Mouse (Mus musculus): ENCODE measurements around the gene Best1.

Gene Best1

DNA sequence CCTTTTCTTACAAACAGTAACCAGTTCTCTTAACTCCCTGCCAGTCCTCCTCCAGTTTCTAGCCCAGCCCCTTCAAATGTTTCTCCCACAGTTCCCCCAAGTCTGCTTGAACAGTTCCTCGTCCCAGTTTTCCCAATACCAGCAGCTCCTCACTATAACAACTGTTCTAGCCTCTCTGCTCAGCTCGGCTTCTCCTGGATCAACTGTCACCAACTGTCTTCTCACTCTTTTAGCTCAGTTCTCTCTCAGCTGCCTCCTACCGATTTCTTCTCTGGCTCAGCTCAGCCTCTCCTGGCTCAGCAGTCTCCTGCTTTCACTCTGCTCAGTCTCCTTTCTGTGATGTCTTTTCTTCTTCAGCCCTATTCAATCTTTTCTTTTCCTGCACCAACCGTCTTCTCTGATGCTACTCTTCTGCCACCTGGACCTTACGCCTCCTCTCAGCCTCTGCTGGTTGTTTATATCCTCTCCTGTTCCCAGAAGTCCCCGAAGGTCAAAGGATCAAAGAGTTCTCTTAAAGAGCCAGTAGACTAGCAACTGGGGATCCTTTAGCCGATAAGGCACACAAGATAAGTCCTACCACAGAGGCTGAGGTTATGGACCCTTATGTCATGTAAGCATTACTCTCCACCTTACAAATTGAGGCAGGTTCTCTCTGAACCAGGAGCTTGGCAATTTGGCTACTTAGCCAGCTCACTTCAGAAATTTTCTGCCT, 37.1 kb downstream of the Best1 start:
- no peak for DNase-seq (ENCODE audit: low spot score in 2 of 2)

- DNase-seq (ENCODE audit: low spot score in 2 of 2), result no peak
Observed at GRCm38 (mm10) chr19:9960769-9961168, 40.7 kb downstream of the Best1 start.

DNA sequence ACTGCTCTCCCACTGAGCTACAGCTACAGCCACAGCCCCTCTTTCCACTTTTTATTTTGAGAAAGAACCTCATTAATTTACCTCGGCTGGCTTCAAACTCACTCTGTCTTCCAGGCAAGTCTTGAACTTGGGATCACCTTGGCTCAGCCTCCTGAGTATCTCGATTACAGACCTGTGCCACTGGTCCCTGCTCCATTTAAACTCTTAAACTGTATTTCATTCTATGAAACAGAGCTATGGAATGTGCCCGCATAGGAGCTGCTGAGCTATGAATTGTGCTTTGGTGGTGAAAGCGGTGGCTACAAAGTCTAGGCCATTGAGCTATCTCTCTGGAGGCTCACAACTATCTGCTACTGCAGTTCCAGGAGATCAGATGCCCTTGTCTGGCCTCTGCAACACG, 43.5 kb downstream of the Best1 start:
- DNase-seq (ENCODE audit: low spot score in 2 of 2), result no peak

DNA sequence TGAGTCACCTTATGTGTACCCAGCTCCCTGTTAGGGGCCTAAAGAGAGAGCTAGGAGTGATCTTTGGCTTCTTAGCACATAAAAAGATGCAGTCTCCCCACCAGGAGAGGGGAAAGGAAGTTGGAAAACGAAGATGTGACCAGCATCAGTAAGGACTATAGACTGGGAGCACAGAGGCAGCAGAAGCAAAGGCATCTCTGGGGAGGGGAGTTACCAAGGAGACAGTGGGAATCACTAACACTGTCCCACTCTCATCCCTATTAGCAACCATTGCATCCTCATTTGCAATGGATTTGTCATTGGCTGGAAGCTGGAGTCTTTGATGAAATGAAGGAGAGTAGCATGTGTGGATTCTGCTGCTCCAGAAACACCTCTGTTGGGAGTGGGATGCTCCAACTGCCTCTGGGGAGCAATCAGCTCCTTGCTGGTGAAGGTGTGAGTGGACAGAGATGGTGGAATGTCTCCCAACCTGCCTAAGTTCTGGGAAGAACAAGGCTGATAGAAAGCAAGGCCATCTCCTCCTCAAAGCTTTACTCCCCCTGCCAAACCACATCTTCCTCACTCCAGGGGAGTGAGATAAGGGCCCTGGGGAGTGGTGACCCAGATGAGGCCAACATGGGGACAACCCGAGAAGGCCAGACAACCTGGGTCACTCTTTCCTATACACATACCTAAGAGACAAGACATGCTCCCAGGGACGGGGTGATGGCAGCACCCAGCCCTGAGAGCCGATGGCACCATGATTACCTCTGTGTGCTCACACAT, 44.6 kb downstream of the Best1 start:
- DNase-seq (ENCODE audit: low spot score in 2 of 2), result no peak

DNA sequence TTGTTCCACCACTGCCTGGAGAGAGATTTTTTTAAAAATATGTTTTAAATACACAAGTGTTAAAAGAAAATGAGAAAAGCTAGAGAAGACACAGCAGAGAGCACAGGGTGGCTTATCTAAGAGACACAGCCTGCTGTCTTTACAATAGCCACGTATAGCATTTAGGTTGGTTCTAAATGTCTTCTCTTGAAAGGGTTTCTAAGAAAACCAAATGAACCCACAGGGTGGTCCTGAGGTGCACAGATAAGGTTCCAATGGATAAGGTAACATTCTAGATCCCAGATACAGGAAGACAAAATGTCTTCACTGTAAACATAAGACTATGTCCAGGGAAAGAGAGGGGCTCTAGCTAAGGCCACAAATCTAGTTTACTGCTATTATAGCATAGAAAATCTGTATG, 46.0 kb downstream of the Best1 start:
- no peak for DNase-seq (ENCODE audit: low spot score in 2 of 2)

- DNase-seq (ENCODE audit: low spot score in 2 of 2), result peak in 1 of 2 experiments; percentile 28
Observed at GRCm38 (mm10) chr19:9954811-9955202, 46.6 kb downstream of the Best1 start.

- DNase-seq (ENCODE audit: low spot score in 2 of 2), result peak in 1 of 2 experiments; percentile 31
Observed at GRCm38 (mm10) chr19:9954055-9954810, 47.2 kb downstream of the Best1 start.

- no peak for DNase-seq (ENCODE audit: low spot score in 2 of 2)
Observed at GRCm38 (mm10) chr19:9952912-9953311, 48.5 kb downstream of the Best1 start.

- DNase-seq (ENCODE audit: low spot score in 2 of 2), result no peak
Observed at GRCm38 (mm10) chr19:9952390-9952789, 49.0 kb downstream of the Best1 start.

DNA sequence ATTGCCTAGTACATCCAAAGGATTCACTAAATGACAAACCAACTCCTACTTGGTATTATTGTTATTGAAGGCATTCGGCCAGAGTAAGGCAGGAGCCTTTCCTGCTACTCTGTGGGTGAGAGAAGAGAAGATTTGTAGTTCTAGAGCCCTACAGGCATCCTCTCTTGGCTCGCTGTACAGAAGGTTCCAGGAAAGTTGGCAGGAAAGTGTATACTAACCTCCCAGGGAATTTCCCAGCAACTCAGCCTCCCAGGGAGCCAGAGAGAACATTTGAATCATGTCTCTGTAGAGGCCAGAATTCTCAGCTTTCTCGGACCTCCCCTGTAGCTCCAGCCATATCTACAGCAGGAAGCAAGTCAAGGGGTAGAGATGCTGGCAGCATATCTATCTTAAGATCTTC, 54.4 kb downstream of the Best1 start:
- no peak for DNase-seq (ENCODE audit: low spot score in 2 of 2)

- no peak for DNase-seq (ENCODE audit: low spot score in 2 of 2)
Observed at GRCm38 (mm10) chr19:9945800-9946564, 55.5 kb downstream of the Best1 start.

- peak in 1 of 2 experiments; percentile 40 for DNase-seq (ENCODE audit: low spot score in 2 of 2)
Observed at GRCm38 (mm10) chr19:9942539-9943533, 58.6 kb downstream of the Best1 start.

GRCm38 (mm10) chr19:9941809-9942208, 59.6 kb downstream of the Best1 start:
- DNase-seq (ENCODE audit: low spot score in 2 of 2), result no peak

GRCm38 (mm10) chr19:9940903-9941302, 60.5 kb downstream of the Best1 start:
- DNase-seq (ENCODE audit: low spot score in 2 of 2), result no peak

DNA sequence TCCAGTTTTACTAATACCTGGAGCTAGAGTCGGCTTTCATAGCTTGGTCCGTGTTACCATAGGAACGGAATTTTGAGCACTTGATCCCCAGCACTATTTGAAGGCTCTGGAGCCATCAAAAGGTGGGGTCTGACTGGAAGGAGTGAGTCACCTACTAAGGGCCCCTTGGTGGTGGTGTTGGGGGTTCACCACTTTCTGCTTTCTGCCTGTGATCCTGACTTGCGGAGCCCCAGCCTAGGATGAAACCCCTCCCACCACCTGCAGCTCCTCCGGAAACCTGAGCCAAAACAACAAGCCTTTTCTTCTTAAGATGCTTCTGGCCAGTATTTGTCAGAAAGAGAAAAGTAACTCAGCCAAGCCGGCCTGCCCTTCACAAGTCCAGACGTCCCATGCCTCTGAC, 61.6 kb downstream of the Best1 start:
- DNase-seq (ENCODE audit: low spot score in 2 of 2), result no peak

DNA sequence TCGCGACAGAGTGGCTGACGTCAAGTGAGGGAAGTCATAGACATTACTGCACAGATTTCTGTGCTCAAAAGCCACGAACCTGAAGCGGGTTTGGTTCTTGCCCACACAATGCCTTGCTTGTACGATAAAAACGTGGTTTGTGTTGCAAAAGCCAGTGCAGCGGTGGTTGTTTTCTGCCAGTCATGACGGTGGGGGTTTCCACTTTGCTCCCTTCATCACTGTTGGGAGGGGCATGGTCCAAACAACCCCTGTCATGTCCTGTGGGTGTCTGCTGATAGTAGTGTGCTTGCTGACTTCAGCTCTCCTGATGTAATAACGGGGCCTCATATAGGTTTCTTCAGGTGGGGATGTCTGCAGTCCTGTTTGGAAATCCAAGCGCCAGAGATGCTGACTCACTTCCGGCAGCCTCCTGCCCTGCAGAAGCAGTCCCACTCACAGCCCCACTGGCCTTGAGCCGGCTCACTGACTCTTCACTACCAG, 62.6 kb downstream of the Best1 start:
- peak; percentile 60 to 77 for DNase-seq (ENCODE audit: low spot score in 2 of 2)

GRCm38 (mm10) chr19:9938156-9938823, 63.1 kb downstream of the Best1 start:
- no peak for DNase-seq (ENCODE audit: low spot score in 2 of 2)

GRCm38 (mm10) chr19:9937428-9937827, 64.0 kb downstream of the Best1 start:
- no peak for DNase-seq (ENCODE audit: low spot score in 2 of 2)

GRCm38 (mm10) chr19:9936579-9936978, 64.9 kb downstream of the Best1 start:
- peak in 1 of 2 experiments; percentile 38 for DNase-seq (ENCODE audit: low spot score in 2 of 2)

Measured in spleen, postnatal 4 days (tissue).